Mouse (Mus musculus) adrenal gland, postnatal 10 days (tissue): Measurements from ENCODE around the gene Ech1. TPM values are rescaled to one million over a fixed set of nuclear protein-coding genes. Genes with fewer than 3 reads are reported as not detected.
A peak's percentile ranks its signal among the peaks of the same experiment; 100 is the strongest.

Experiments used
- DNase-seq: peaks from one replicate; pipeline ENCODE4 v3.0.0; 2021; ENCODE audit warnings: mixed read lengths
- total RNA-seq, 2 experiments: library from RNA; stranded (reverse); gene quantifications; 2 replicates each; pipeline ENCODE4 v1.2.3; 2021

Gene Ech1
- total RNA-seq, 2 experiments from 2014 or later: 1,178 to 1,235 TPM

- DNase-seq: no peak
These were observed 5.4 kb upstream of the Ech1 start for GRCm38 (mm10) chr7:28819571-28819970.

- no peak for DNase-seq
These were observed 4.4 kb upstream of the Ech1 start for GRCm38 (mm10) chr7:28820358-28821260.

DNA sequence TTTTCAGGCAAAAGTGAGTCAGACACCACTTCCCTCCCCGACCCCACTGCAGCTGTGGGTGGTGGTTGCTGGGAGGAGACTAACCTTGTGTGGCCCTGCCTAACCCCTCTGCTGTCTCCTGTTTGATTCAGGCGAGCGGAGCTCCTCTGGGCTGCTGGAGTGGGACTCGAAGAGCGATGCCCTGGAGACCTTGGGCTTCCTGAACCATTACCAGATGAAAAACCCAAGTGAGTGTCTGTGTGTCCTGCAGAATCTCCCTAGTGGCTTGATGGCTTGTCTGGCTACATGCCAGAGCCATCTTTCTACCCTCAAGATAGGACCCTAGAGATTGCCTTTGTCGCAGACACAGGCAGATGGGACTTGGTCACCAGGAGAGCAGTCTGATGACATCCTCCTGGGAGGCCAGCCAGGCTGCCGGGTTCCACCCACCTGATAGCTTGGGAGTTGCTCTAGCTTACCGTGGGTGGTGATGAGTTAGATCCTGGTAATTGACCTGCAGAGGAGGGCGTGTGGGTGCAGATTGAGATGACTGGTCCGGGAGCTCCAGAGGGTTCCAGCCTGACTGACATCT is 3.7 kb upstream of the Ech1 start:
- peak; percentile 79 for DNase-seq

DNA sequence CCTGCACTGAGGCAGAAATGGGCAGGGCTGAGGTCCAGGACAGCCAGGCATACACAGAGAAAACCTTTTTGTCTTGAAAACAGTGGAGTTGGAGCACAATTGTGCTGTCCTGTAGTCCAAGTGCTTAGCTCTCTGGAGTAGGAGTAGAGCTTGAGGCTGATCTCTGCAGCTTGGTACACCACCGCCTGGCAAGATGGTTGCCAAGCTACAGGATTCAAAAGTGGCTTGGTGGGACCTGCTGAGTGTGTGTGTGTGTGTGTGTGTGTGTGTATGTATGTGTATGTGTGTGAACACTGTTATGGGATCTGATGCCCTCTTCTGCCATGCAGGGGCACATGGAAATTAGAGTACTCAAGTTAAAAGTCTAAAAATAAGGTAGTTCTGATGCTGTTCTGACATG is 2.5 kb upstream of the Ech1 start:
- no peak for DNase-seq

DNA sequence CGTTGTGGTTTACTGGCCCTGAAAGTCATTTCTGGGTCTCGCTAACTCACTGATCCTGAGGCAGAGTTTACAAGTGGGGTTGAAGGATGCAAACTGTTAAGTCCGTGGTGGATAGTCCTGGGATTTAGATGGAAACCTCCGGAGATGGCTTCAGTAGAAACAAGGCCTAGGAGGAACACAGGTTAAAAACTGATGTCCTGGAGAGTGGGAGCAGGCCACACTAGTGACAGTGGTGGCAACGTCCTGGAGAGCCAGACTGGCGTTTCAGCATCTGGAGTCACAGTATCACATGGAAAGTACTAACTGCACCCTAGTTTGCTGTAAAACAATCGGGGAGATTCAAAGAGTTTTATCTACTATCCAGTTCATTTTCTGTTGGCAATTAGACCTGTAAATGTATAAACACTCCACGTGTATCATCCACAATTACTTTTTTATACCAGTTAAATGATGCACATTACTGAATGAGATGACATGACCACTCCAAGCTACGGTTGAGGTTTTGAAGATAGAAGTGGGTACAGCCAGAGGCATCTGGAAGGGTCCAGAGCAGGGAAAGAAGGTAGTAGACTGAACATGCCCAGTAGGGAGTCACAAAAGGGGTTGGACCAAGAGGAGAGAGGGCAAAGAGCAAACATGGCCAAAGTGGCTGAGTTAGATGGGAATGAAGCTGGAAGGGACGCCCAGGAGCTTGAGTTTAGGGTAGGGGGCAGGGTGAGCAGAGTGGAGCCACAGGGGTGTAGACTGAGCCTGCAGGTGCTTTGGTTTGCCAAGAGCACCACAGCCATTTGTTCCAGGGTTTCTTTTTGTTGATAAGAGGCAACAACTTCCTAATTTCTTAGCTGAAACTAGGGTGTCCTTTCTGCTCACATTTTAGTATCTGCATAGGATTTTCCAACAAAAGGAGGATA is 1.8 kb upstream of the Ech1 start:
- DNase-seq: no peak

DNA sequence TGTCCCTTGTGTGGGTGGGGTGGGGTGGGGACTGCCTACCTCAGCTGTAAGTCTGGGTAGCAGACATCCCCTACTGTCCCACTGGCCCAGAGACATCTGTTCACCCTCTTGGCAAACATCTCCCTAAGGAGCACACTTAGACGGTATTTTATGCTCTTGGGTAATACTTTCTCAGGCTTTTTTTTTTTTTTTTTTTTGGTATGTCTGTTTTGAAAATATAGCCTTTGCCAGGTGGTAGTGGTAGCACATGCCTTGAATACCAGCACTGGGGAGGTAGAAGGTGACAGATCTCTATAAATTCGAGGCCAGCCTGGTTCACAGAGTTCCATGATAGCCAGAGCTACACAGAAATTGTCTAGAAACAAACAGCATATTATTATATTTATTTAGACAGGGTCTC is 1.1 kb upstream of the Ech1 start:
- no peak for DNase-seq

DNA sequence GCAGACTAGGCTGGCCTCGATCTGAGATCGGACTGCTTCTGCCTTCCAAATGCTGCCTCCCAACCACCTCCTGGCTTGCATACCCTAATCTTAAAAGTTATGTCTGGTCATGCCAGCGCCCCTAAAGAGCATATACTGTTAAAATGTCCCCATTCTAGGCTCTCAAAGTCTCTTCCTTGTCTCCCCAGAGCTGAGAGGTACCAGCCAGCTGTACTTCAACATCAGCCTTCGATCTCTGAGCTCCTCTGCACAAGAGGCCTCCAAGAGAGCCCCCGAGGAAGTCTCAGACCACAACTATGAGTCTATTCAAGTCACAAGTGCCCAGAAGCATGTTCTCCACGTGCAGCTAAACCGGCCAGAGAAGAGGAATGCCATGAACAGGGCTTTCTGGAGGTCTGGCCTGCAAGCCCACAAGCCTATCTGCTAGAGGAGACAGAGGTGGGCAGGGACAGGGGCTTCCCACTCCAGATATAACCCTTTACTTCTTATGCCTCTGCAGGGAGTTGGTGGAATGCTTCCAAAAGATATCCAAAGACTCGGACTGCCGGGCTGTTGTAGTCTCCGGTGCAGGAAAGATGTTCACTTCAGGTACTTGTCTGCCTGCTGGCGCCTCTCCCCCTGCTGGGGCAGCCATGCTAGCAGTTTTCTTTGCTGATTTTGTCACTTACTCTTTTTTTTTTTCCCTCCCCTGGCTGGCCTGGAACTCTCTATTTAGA is 827 bp downstream of the Ech1 start:
- peak; percentile 53 for DNase-seq

DNA sequence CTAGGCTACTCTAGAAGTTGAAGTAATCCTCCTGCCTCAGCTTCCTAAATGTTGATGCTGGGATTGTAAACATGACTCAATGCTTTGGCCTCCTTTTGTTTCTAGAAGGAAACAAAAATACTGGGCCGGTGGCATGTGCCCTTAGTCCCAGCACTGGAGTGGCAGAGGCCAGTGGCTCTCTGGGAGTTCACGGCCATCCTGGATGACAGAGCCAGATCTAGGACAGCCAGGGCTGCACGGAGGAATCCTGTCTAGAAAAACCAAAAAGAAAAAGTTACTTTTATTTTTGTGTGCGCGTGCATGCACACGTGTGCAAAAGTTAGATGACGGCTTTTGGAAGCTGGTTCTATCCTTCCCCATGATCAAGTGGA is 1.4 kb downstream of the Ech1 start:
- DNase-seq: peak; percentile 41

DNA sequence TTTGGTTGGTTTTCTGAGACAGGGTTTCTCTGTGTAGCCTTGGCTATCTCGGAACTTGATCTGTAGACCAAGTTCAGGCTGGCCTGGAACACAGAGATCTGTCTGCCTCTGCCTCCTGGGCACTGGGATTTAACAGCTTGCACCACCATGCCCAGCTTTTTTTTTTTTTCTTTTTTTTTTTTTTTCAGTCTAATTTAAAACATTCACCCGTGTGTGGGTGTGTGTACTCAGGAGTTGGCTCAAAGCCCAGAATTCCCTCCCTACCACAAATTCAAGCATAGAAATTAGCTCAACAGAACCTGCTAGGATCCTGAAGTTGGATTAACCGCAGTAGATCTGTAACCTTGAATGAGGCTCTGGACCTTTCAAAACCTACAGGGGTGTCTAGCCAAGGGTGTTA is 2.3 kb downstream of the Ech1 start:
- DNase-seq: peak; percentile 61

DNA sequence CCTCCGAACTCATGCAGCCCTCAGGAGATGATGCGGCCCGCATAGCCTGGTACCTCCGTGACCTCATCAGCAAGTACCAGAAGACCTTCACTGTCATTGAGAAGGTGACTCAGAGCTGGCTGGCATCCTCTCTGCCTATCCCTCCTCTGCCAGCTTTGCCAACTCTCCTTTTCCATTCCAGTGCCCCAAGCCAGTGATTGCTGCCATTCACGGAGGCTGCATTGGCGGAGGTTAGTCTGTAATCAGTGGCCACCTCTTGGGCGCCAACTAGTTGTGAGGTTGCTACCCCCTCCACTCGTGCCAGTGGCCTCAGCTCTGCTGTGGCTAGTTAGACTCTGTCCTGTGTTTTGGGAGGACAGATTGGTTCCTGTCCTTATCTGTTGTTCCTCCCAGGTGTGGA is 4.8 kb downstream of the Ech1 start:
- DNase-seq: peak; percentile 76

DNA sequence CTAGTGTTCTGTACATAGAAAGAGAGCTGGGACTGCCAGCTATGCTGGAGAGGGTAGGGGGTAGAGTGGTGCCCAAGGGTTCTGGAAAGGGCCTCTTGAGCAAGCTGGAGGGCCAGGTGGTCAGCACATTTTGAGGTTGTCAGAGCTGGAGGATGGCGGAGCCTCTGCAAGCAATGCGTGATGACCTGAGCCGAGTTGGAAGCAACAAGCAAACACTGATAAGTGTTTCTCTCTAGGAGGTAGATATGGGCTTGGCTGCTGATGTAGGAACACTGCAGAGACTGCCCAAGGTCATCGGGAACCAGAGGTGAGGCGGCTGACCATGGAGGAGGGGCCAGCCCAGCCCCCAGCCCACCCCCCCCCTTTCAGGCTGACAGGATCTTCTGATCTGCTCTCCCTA is 6.0 kb downstream of the Ech1 start:
- DNase-seq: no peak

DNA sequence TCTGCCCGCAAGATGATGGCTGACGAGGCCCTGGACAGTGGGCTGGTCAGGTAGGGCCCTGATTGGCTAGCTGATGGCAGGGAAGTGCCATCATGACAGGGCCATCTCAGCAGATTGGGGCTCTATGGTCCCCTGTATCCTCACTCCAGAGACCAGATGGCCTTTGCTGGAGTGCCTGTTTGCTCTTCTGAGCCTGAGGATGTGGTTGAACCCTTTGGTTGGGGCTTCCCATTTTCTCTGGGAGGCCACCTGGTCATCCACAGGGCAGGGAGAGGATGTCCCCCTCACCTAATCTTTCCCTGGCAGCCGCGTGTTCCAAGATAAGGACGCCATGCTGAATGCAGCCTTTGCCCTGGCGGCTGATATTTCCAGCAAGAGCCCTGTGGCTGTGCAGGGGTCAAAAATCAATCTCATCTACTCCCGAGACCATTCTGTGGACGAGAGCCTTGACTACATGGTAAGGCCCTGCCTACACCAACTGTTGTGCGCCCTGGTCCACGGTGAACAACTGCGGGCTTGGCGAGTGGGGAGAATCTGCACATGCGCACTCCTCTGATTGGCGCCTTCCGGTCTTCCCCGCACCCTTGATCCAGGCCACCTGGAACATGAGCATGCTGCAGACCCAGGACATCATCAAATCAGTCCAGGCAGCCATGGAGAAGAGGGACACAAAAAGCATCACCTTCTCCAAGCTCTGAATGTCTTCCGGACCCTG is 6.6 kb downstream of the Ech1 start:
- DNase-seq: no peak

DNA sequence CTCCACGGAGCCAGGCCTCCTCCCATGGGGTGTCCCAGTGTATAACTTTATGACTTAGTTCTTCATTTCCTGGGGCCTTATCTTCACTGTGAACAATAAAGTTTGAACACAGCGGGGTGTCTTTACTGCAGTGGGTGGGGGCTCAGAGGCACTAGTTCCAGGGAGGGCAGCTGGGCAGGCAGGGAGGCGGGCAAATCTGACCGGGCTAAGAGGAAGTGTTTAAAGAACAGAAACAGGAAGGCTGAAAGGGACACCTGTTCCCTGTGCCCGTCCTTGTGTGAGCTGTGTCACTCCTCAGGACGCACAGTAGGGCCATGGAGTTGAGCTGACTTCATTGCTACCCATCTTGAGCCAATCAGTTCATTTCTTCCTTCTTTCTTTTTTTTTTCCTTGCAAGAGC is 7.1 kb downstream of the Ech1 start:
- DNase-seq: no peak

DNA sequence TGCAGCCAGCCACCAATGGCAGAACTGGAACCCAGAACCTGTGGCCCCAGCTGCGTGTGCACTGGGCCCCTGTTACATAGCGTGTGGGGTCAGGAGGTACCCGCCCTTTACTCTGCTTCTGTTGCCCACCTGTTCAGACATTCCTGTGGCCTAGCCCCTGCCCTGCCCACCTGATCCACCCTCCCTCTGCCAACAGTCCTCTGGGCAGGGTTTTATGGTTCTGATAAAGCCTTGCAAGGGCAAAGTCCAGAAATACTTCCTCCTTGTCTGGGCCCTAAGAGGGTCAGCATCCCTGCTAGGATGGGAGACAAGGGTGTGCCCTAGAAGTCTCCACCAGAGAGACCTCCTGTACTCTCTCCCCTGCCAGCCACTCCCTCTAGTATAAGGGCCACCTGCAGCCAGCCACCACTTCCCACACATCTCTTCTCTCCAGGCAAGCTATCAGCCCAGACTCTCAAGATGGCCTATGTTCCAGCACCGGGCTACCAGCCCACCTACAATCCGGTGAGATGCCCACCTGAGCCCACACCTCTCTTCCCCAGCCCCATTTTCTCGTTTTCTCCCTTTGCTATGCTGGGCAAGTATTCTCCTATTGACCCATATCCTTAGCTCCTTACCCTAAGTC is 8.8 kb downstream of the Ech1 start, which contains the start of gene Lgals4:
Lgals4 (plus strand) TSS at position 132 of the 625 bp plus-strand sequence.
- DNase-seq: no peak

- DNase-seq: no peak
These were observed 11.9 kb downstream of the Ech1 start for GRCm38 (mm10) chr7:28836936-28837335.

DNA sequence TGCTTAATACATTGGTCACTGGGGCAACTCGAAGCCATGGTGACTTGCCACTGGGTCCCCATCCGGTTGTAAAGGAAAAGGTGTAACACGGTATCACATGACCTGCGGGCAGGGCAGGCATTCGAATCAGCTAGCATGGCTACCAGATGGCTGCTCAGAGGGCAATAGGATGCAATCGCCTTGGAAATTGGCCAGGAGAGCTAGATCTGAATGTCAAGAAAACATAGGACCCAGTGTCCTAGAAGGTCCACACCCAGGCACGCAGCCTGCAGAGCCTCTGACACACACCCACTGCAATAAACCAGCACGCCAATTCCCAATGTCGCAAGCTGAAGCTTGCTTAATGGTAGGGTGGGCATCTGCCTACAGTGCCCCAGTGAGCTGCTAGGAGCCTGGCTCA is 13.3 kb downstream of the Ech1 start:
- DNase-seq: no peak

DNA sequence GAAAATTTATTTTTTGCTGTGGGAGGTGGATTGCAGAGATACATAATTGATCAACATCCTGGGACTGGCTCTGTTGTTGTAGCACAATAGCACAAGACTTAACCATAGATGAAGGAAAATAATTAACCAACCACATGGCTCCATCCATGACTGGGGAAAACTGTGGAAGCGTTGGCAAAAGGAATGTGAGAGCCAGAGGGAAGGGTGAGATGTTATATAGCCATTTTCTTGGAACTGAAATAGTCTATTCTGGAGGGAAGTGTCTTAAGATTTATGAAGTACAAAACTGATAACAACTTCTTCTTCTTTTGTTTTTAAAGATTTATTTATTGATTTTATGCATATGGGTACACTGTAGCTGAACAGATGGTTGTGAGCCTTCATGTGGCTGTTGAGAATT is 22.3 kb downstream of the Ech1 start:
- DNase-seq: no peak

DNA sequence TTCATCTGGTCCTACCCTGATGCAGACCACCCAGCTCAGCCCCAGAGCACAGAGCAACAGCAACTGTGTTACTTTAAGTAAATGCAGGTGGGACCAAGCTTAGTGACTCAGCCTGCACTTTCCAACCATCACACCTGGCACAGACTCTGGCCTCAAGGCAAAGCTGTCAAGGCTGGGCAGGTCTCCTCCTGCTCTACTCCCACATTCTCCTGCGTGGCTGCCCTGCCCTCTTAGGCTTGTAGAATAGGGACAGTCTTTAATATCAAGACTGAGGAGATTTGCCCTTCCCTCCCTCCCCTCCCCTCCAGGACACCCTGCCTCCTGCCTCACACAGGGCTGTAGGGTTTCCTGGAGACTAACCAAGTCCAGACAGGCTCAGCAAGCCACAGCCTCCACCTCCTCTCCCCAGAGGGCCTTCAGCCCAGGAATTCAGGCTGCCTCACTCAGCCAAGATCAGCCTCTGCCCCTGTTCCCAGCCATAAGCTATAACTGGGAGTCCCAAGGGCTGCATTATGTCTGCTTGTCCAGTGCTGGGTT is 24.8 kb downstream of the Ech1 start:
- DNase-seq: no peak

- no peak for DNase-seq
These were observed 25.6 kb downstream of the Ech1 start for GRCm38 (mm10) chr7:28850642-28851041.

GRCm38 (mm10) chr7:28859953-28860352 is 34.9 kb downstream of the Ech1 start:
- DNase-seq: no peak

DNA sequence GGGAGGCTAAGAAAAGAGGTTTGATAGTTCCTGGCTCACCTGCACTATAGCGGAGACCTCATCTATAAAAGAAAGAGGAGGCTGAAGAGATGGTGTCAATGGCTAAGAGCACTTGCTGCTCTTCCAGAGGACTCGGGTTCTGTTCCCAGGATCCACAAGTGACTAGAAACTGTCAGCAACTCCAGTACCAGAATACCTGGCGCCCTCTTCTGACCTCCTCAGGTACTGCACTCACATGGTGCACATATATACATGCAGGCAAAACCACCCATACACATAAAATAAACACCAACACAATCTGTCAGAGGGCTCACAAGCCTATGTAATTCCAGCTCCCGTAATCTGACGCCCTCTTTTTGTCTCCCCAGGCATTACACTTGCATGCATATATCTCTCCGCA is 35.9 kb downstream of the Ech1 start:
- DNase-seq: no peak
